Mouse (Mus musculus): ENCODE data around the gene Prim2. TPM values are rescaled to one million over a fixed set of nuclear protein-coding genes. Genes with fewer than 3 reads are reported as not detected.

The Prim2 gene
- polyA plus RNA-seq, 1 experiment from 2014 or later, result 15.7 TPM

- no peak for ATAC-seq (replicated peaks; ENCODE audit: insufficient number of reproducible peaks, insufficient read depth, low FRiP score, low read depth)
- H3K4me1 ChIP-seq (replicated peaks), result no peaks in the 10 kb centered on the region
- H3K27ac ChIP-seq, result no peak overlapping the region
- H3K9ac ChIP-seq, result no peak overlapping the region
- no peak overlapping the region for H3K4me2 ChIP-seq
- no peaks in the 10 kb centered on the region for H3K9me3 ChIP-seq (replicated peaks)
- 83% methylated on average over 7 of the region's 7 CpGs for WGBS
- no peaks in the 10 kb centered on the region for H3K27me3 ChIP-seq
- no peaks in the 10 kb centered on the region for H3K36me3 ChIP-seq
- H3K4me3 ChIP-seq, result no peak overlapping the region
Measured at GRCm38 (mm10) chr1:33680890-33681289, 11.3 kb upstream of the Prim2 start.

DNA sequence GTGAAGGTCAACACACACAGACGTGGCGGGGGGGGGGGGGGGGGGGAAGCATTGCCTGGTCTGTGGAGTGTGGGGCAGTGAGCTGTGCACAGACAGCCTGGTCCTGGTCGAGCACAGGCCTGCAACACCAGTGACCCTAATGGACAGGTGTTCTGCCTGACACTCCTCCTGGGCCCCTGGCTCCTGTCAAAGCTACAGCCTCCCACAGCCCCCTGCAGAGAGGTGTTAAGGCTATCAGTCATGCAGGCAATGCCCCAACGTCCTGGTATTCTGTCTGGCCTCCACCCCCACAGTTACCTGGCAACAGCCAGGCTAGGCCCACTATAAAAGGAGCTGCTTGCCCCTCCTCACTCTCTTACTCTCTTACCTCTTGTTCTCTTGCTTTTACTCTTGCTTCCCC, 10.8 kb upstream of the Prim2 start:
- H3K9ac ChIP-seq, result no peak overlapping the region
- H3K4me2 ChIP-seq, result no peak overlapping the region
- WGBS, result 24% methylated on average over 3 of the region's 4 CpGs
- H3K9me3 ChIP-seq (replicated peaks), result no peaks in the 10 kb centered on the region
- H3K27me3 ChIP-seq, result no peaks in the 10 kb centered on the region
- H3K36me3 ChIP-seq, result no peaks in the 10 kb centered on the region
- ATAC-seq (replicated peaks; ENCODE audit: insufficient number of reproducible peaks, insufficient read depth, low FRiP score, low read depth), result no peak
- H3K4me1 ChIP-seq (replicated peaks), result no peaks in the 10 kb centered on the region
- H3K27ac ChIP-seq, result no peak overlapping the region
- H3K4me3 ChIP-seq, result no peak overlapping the region

DNA sequence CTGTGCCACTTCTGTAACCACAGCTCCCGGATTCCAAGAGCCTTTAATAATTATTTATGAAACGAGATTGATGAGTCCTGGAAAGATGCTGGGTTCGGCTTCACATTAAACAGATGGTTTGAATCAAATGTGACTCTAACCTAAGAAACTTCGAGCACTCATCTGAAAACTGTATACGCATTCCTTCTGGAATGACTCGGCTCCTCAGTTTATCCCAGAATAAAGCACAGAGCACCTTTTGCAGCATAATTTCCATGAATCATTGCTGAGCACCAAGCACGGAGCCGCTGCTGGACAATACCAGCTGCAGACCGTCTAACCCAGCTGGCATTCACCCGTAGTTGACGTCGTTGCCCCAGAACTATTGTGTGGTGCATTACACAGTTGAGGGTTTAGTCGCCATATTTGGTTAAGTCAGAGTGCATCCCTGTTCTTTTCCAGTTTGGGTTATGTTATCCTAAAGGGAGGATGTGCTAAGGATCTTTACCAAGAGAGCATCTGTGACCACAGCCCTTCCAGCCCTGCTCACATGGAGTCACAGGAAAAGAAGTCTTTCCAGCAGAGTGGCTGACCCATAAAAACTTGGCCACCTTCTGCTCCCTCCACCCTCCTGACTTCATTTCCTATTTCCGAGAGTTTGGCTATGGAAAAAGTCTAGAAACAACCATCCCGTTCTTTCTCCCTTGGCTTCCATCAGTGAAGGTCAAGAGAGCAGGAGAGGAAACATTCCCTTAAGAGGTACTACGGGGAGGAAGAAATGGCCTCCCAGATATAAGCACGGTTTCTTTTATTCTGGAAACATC, 3.8 kb upstream of the Prim2 start:
- no peaks in the 10 kb centered on the region for H3K27me3 ChIP-seq
- no peak overlapping the region for H3K9ac ChIP-seq
- no peak for ATAC-seq (replicated peaks; ENCODE audit: insufficient number of reproducible peaks, insufficient read depth, low FRiP score, low read depth)
- H3K36me3 ChIP-seq, result no peaks in the 10 kb centered on the region
- H3K4me1 ChIP-seq (replicated peaks), result peaks cover 9% of the 10 kb centered on the region
- H3K4me3 ChIP-seq, result no peak overlapping the region
- H3K4me2 ChIP-seq, result no peak overlapping the region
- no peaks in the 10 kb centered on the region for H3K9me3 ChIP-seq (replicated peaks)
- H3K27ac ChIP-seq, result no peak overlapping the region
- WGBS, result 66% methylated on average over 17 of the region's 17 CpGs

- no peak overlapping the region for H3K4me2 ChIP-seq
- no peak for ATAC-seq (replicated peaks; ENCODE audit: insufficient number of reproducible peaks, insufficient read depth, low FRiP score, low read depth)
- peaks cover 14% of the 10 kb centered on the region for H3K4me1 ChIP-seq (replicated peaks)
- H3K9me3 ChIP-seq (replicated peaks), result no peaks in the 10 kb centered on the region
- no peaks in the 10 kb centered on the region for H3K36me3 ChIP-seq
- H3K4me3 ChIP-seq, result no peak overlapping the region
- 27% methylated on average over 3 of the region's 3 CpGs for WGBS
- no peak overlapping the region for H3K27ac ChIP-seq
- no peaks in the 10 kb centered on the region for H3K27me3 ChIP-seq
- H3K9ac ChIP-seq, result no peak overlapping the region
Measured at GRCm38 (mm10) chr1:33672514-33672913, 2.9 kb upstream of the Prim2 start.

- ATAC-seq (replicated peaks; ENCODE audit: insufficient number of reproducible peaks, insufficient read depth, low FRiP score, low read depth), result no peak
- Histone ChIP-seq H3K4me3 (no peak overlapping the region), H3K4me2 (no peak overlapping the region), H3K27me3 (no peaks in the 10 kb centered on the region), H3K9ac (no peak overlapping the region), H3K36me3 (no peaks in the 10 kb centered on the region), H3K4me1 (replicated peaks) (peaks cover 14% of the 10 kb centered on the region), H3K9me3 (replicated peaks) (no peaks in the 10 kb centered on the region), H3K27ac (no peak overlapping the region)
- 65% methylated on average over 3 of the region's 3 CpGs for WGBS
Measured at GRCm38 (mm10) chr1:33672083-33672482, 2.5 kb upstream of the Prim2 start.

DNA sequence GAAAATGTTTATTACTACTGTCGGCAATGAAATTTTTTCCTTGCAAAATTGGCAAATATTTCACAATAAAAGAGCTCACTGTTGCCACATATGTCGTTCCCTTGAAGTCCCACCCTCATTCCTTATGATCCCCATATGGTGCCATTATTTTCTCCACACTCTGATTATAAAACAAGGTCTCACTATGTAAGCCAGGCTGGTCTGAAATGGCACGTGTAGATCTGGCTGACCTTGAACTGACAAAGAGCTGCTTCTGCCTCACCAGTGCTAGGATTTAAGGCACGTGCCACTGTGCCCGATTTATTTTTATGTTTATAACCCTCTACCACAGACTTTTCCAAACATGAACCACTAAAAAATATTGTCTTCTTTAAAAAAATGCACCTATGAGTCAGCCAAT, 1.8 kb upstream of the Prim2 start:
- no peak overlapping the region for H3K9ac ChIP-seq
- WGBS, result 72% methylated on average over 5 of the region's 5 CpGs
- peaks cover 14% of the 10 kb centered on the region for H3K4me1 ChIP-seq (replicated peaks)
- H3K4me2 ChIP-seq, result no peak overlapping the region
- H3K9me3 ChIP-seq (replicated peaks), result no peaks in the 10 kb centered on the region
- H3K4me3 ChIP-seq, result no peak overlapping the region
- H3K27ac ChIP-seq, result no peak overlapping the region
- ATAC-seq (replicated peaks; ENCODE audit: insufficient number of reproducible peaks, insufficient read depth, low FRiP score, low read depth), result no peak
- peaks cover 5% of the 10 kb centered on the region; the same call in 1 of the 2 replicates for H3K36me3 ChIP-seq
- H3K27me3 ChIP-seq, result no peaks in the 10 kb centered on the region

GRCm38 (mm10) chr1:33670164-33670616, 595 bp upstream of the Prim2 start:
- no peaks in the 10 kb centered on the region for H3K9me3 ChIP-seq (replicated peaks)
- H3K4me3 ChIP-seq, result peak overlapping the region; percentile 90
- H3K4me1 ChIP-seq (replicated peaks), result peaks cover 14% of the 10 kb centered on the region
- H3K36me3 ChIP-seq, result peaks cover 6% of the 10 kb centered on the region; the same call in 1 of the 2 replicates
- H3K9ac ChIP-seq, result peak overlapping the region; percentile 65
- peak; percentile 59 for ATAC-seq (replicated peaks; ENCODE audit: insufficient number of reproducible peaks, insufficient read depth, low FRiP score, low read depth)
- H3K27me3 ChIP-seq, result no peaks in the 10 kb centered on the region
- H3K27ac ChIP-seq, result peak overlapping the region; percentile 74
- 0% methylated on average over 37 of the region's 37 CpGs for WGBS
- peak overlapping the region; percentile 89 for H3K4me2 ChIP-seq

DNA sequence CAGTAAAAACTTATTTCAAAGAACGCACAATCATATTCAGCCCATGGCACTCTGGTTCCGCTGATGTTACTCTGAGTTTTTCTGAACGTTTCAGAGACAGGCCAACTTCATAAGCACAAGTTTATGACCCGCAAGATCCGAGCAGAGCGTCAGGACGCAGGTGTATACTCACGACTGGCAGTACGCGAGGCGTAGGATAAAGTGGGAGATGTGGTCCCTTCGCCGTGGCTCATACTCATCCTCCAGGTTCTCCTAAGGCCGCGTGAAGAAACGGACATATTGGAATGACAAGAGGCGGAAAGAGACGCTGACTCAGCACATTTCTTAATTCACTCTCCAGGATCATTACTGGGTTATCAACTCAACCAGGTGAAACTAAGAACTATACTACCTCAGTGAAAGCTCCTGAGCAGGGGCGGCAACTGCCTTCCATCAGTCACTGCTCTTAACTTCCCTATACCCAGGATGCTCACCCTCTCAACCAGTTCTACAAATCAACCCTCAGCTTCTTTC, 5.9 kb downstream of the Prim2 start:
- WGBS, result 83% methylated on average over 19 of the region's 19 CpGs
- H3K36me3 ChIP-seq, result peaks cover 27% of the 10 kb centered on the region

DNA sequence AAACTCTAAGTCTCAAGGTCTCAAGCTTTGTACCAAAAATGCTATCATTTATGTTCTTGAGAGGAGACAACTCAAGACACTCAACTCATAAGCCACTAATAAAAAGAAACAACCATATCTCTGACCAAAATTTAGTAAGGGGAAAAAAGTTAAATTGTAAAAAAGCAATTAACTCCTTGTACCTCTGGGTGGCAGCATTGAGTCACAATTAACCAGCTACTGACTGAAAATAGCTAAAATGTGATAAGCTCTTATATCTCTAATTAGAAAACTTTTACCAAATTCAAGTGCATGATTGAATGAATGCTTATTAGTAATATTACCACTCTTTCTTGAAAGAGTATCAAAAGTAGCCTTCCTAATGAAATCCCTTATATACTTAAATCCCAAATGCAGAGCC, 6.4 kb downstream of the Prim2 start:
- ATAC-seq (replicated peaks; ENCODE audit: insufficient number of reproducible peaks, insufficient read depth, low FRiP score, low read depth), result no peak
- Histone ChIP-seq H3K9ac (no peak overlapping the region), H3K36me3 (peaks cover 27% of the 10 kb centered on the region), H3K9me3 (replicated peaks) (no peaks in the 10 kb centered on the region), H3K4me2 (no peak overlapping the region), H3K4me3 (no peak overlapping the region), H3K4me1 (replicated peaks) (peaks cover 5% of the 10 kb centered on the region), H3K27ac (no peak overlapping the region), H3K27me3 (no peaks in the 10 kb centered on the region)

More for the DNA sequence above, 5.9 kb downstream of the Prim2 start:
- peaks cover 8% of the 10 kb centered on the region for H3K4me1 ChIP-seq (replicated peaks)
- H3K27ac ChIP-seq, result no peak overlapping the region
- H3K4me2 ChIP-seq, result no peak overlapping the region
- ATAC-seq (replicated peaks; ENCODE audit: insufficient number of reproducible peaks, insufficient read depth, low FRiP score, low read depth), result no peak
- H3K9ac ChIP-seq, result no peak overlapping the region
- no peaks in the 10 kb centered on the region for H3K27me3 ChIP-seq
- no peak overlapping the region for H3K4me3 ChIP-seq
- H3K9me3 ChIP-seq (replicated peaks), result no peaks in the 10 kb centered on the region

GRCm38 (mm10) chr1:33658302-33658701, 11.3 kb downstream of the Prim2 start:
- ATAC-seq (replicated peaks; ENCODE audit: insufficient number of reproducible peaks, insufficient read depth, low FRiP score, low read depth), result no peak
- WGBS, result 83% methylated on average over 4 of the region's 4 CpGs
- Histone ChIP-seq H3K4me1 (replicated peaks) (no peaks in the 10 kb centered on the region), H3K27me3 (no peaks in the 10 kb centered on the region), H3K4me2 (no peak overlapping the region), H3K27ac (no peak overlapping the region), H3K9ac (no peak overlapping the region), H3K36me3 (peaks cover 26% of the 10 kb centered on the region), H3K4me3 (no peak overlapping the region), H3K9me3 (replicated peaks) (no peaks in the 10 kb centered on the region)

DNA sequence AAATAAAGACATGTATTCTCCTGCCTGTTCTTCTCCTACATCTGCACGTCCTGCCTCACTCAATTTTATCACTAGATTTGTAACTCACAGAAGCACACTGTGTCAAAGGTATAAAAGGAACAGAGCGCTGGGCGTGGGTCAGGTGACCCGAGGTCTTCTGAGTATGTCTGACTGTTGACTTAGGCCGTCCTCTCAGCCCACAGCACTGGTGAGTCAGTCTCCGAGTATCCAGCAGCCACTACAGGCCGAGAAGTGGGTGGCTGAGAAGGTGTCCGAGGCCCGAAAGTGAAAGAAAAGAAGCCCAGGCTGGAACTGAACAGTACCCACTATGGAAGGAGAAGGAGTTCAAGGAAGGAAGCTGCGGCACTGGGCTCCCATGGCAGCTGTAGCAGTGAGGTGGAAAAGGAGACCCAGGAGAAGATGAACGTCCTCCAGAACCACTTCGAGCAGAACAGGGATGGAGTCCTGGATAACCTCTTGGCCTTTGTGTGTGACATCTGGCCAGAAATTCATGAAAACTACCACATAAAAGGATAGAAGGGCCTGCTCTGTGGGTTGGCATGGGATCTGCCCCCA, 11.9 kb downstream of the Prim2 start:
- Histone ChIP-seq H3K4me3 (no peak overlapping the region), H3K9me3 (replicated peaks) (no peaks in the 10 kb centered on the region), H3K36me3 (peaks cover 25% of the 10 kb centered on the region), H3K27me3 (no peaks in the 10 kb centered on the region), H3K27ac (no peak overlapping the region), H3K4me2 (no peak overlapping the region), H3K4me1 (replicated peaks) (no peaks in the 10 kb centered on the region), H3K9ac (no peak overlapping the region)
- WGBS, result 79% methylated on average over 12 of the region's 12 CpGs
- no peak for ATAC-seq (replicated peaks; ENCODE audit: insufficient number of reproducible peaks, insufficient read depth, low FRiP score, low read depth)
